Mouse (Mus musculus) cerebellum, adult 2 months (tissue): ENCODE data around the gene Cnbp.

Experiments
- CTCF ChIP-seq: fragments of 200-500 bp; IDR thresholded peaks from 2 replicates; pipeline ENCODE4 v1.5.1; 2011; ENCODE audit warnings: low read depth, mild to moderate bottlenecking, control low read depth, low read length, moderate library complexity, borderline replicate concordance; ENCODE audit not compliant: insufficient read depth
- POLR2A ChIP-seq: fragments of 200-500 bp; IDR thresholded peaks from 2 replicates; pipeline ENCODE4 v1.6.1; 2011; ENCODE audit warnings: low read length, control low read depth, borderline replicate concordance; ENCODE audit not compliant: insufficient read depth

DNA sequence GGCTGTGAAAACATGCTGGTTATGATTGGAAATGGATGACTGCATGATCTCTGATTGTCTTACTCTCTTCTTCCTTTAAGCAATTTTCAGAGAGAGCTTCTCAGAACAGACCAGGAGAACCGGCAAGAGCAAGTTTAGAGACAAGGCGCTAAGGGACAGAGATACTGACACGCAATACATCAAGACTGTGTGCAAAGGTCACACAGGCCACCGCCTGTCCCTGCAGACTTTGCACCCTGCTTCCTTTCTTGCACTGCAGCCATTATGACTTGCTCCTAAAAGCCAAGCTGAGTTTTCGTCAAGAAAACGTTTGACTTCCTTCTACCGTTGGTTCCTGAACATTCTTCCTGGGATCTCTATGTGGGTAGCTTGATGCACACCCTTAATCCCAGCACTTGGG is 24.7 kb upstream of the Cnbp start:
- TF ChIP-seq POLR2A (no peak), CTCF (no peak)
